Comparison of ENCODE assay signal across 16 mouse cellular contexts in the genomic region with DNA sequence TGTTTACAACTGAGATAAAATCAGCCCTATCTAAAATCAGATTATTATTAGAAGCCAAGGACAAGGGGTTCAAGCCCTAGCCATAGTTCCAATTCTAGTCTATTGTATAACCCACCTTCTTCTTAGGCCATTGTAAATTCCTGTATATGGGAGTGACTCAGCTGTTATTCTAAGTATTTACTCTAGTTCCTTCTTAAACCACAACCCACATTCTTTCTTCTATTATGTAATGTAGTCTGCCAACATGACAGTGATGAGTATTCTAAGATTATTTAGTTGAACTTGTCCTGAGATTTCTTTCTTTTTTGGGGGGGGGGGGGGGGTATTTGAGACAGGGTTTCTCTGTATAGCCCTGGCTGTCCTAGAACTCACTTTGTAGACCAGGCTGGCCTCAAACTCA. TPM values are rescaled to one million over a fixed set of nuclear protein-coding genes. Genes with fewer than 3 reads are reported as not detected.
"Had no signal": no experiment of that assay in that cellular context is flagged by ENCODE, and none has a peak within 500 bp of the region (broad histone marks: within the 10 kb centered on the region; RNA-seq: fewer than 3 reads in every experiment).

No protein-coding gene starts in this region.

RNA-seq across cellular contexts. Expression of a gene that starts 19.1 kb away (rescaled TPM):
- total RNA-seq: gastrocnemius, adult 2 months; gastrocnemius, postnatal 10 days; gastrocnemius, postnatal 25 days; gastrocnemius, postnatal 4 days; granulocyte monocyte progenitor cell, adult 5-6 weeks; heart, adult 18-20 months; heart, adult 8-10 months; heart, postnatal 10 days; heart, postnatal 25 days; heart, postnatal 4 days; layer of hippocampus, adult 2 months; layer of hippocampus, postnatal 10 days; layer of hippocampus, postnatal 25 days; left cerebral cortex, adult 2 months; left cerebral cortex, postnatal 14 days; left cerebral cortex, postnatal 36 days had no signal

RNA-seq across cellular contexts. Expression of a gene that starts 59.9 kb away (rescaled TPM):
- total RNA-seq: granulocyte monocyte progenitor cell, adult 5-6 weeks had no signal
